Mouse (Mus musculus) common myeloid progenitor, adult 5-6 weeks (primary cell): ENCODE data around the gene Ear6. TPM values are rescaled to one million over a fixed set of nuclear protein-coding genes. Genes with fewer than 3 reads are reported as not detected.

Experiments
- ATAC-seq: replicated peaks from 2 replicates; pipeline ENCODE4 v1.8.0; 2016; ENCODE audit warnings: low read depth, mild to moderate bottlenecking, moderate TSS enrichment, inconsistent platforms; ENCODE audit not compliant: poor library complexity, severe bottlenecking
- total RNA-seq: library from RNA; stranded (forward); fragments of 200-1000, 187-1606 nt; gene quantifications from 2 replicates; pipeline ENCODE4 v1.2.3, GENCODE M21; 2017

Ear6 gene
- 0.55 and 3.3 TPM in 2 replicates for total RNA-seq

GRCm38 (mm10) chr14:51853399-51853798 is at the start of gene Ear6:
Gene Ear6, plus strand, starts transcription at chr14:51853699.
- no peak for ATAC-seq

GRCm38 (mm10) chr14:51826625-51827024 is 26.9 kb upstream of the Ear6 start:
- peak; percentile 68 for ATAC-seq

- ATAC-seq, result peak; percentile 92
These were observed 25.7 kb upstream of the Ear6 start for GRCm38 (mm10) chr14:51827842-51828241.

- ATAC-seq, result no peak
These were observed 24.3 kb upstream of the Ear6 start for GRCm38 (mm10) chr14:51829188-51829587.

- ATAC-seq, result peak; percentile 63; the same call in 1 of the 2 replicates
These were observed 15.0 kb upstream of the Ear6 start for GRCm38 (mm10) chr14:51838480-51838879.

- no peak for ATAC-seq
These were observed 11.2 kb upstream of the Ear6 start for GRCm38 (mm10) chr14:51842250-51842649.

- no peak for ATAC-seq
These were observed 10.7 kb upstream of the Ear6 start for GRCm38 (mm10) chr14:51842781-51843180.

- ATAC-seq, result 0 out of 2 replicates have a peak, but pooled peaks have one; percentile 52
These were observed 9.6 kb upstream of the Ear6 start for GRCm38 (mm10) chr14:51843882-51844281.

- no peak for ATAC-seq
These were observed 6.9 kb upstream of the Ear6 start for GRCm38 (mm10) chr14:51846566-51846965.

GRCm38 (mm10) chr14:51851006-51851405 is 2.5 kb upstream of the Ear6 start:
- peak; percentile 74; the same call in 1 of the 2 replicates for ATAC-seq

GRCm38 (mm10) chr14:51855280-51855679 is 1.8 kb downstream of the Ear6 start:
- ATAC-seq, result peak; percentile 52; the same call in 1 of the 2 replicates

- ATAC-seq, result 0 out of 2 replicates have a peak, but pooled peaks have one; percentile 45
These were observed 10.1 kb downstream of the Ear6 start for GRCm38 (mm10) chr14:51863603-51864002.

- no peak for ATAC-seq
These were observed 17.3 kb downstream of the Ear6 start for GRCm38 (mm10) chr14:51870756-51871155.

GRCm38 (mm10) chr14:51871741-51872140 is 18.2 kb downstream of the Ear6 start:
- ATAC-seq, result no peak

- no peak for ATAC-seq
These were observed 24.0 kb downstream of the Ear6 start for GRCm38 (mm10) chr14:51877517-51877916.

GRCm38 (mm10) chr14:51883527-51884030 is 30.1 kb downstream of the Ear6 start:
- peak; percentile 66 for ATAC-seq

- ATAC-seq, result no peak
These were observed 30.6 kb downstream of the Ear6 start for GRCm38 (mm10) chr14:51884031-51884544.

- peak; percentile 96 for ATAC-seq
These were observed 31.3 kb downstream of the Ear6 start, which contains the start of gene Mettl17 for GRCm38 (mm10) chr14:51884598-51885331. Gene Mettl17, plus strand, starts transcription at chr14:51884842.

- ATAC-seq, result no peak
These were observed 32.6 kb downstream of the Ear6 start for GRCm38 (mm10) chr14:51886051-51886450.

GRCm38 (mm10) chr14:51889833-51890232 is 36.3 kb downstream of the Ear6 start:
- no peak for ATAC-seq

GRCm38 (mm10) chr14:51892191-51892939 is 38.9 kb downstream of the Ear6 start, which contains the start of gene Slc39a2:
Gene Slc39a2, plus strand, starts transcription at chr14:51892889.
- no peak for ATAC-seq
